Mouse (Mus musculus) heart, adult 2 months (tissue): ENCODE measurements around the gene Tnfrsf13c.

Source experiments
- CTCF ChIP-seq: fragments of 200-600 bp; IDR thresholded peaks from 2 replicates; pipeline ENCODE4 v1.8.1; 2022; ENCODE audit warnings: antibody characterized with exemption, mild to moderate bottlenecking, moderate library complexity
- EP300 ChIP-seq: fragments of 200-500 bp; IDR thresholded peaks from 2 replicates; pipeline ENCODE4 v1.6.1; 2011; ENCODE audit warnings: low read depth, low read length, control low read depth; ENCODE audit not compliant: insufficient read depth

DNA sequence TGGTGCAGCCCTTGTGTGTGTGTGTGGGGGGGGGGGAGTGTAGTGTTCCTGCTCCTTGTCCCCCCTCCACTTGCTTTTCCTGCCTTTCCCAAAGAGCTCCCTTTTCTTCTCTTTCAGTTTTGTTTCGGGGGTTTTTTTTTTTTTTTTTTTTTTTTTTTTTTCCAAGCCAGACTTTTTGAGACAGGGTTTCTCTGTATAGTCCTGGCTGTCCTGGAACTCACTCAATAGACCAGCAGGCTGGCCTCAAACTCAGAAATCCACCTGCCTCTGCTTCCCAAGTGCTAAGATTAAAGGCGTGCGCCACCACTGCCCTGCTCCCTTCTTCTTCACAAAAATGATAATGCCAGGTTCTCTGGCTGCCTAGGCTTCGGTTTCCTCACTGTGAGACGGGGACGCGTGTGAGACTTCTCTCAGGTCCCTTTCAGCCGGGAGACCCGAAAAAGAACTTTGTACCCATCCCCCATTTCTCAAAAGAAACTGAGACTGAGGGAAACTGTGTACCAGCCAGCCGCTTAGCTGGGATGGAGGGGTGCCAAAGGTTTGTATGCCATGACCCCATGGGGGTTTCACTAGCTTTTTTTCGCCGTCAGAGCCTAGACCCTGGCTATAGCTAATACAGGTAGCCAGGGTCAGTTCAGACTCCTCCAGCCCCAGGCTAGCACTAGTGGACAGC is 4.0 kb downstream of the Tnfrsf13c start:
- no peak for TF ChIP-seq CTCF
- no peak for TF ChIP-seq EP300
